Mouse (Mus musculus): ENCODE measurements around the gene Gbp3. TPM values are rescaled to one million over a fixed set of nuclear protein-coding genes. Genes with fewer than 3 reads are reported as not detected.

The Gbp3 gene
- polyA plus RNA-seq, 2 experiments, result 1.3 to 1.4 TPM

DNA sequence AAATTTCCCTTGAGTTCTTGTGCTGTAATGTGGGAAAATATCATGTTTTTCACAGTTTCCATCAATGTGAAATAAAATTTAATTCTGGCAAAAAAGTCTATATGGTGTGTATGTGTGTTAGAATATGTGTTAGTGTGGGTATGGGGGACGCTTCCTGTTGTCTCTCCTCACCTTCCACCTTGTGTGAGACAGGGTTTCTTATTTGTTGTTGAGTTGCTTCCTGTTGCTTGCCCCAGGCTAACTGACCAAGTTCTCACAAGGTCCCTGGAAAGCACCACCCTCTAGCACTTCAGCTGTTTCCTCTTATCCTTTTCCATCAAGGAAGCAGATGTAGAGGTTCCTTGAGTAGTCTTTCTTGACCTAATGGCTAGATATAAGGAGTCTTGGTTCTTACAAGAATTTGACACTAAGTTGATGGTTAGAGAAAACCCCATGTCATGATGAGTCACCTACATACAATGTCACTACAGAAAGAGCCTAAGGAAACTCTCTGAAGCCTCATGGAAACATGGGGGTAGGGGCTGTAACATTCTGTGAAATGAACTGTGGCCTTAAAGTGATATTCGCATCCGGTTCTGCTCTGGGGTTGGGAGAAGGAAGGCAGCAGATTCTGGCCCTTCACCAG, 9.7 kb upstream of the Gbp3 start:
- TF ChIP-seq CTCF (IDR thresholded peaks at IDR 0.05; ENCODE audit: low read depth) (no peak), EP300 (IDR thresholded peaks at IDR 0.05; ENCODE audit: low read depth) (no peak)
- 61% methylated on average over 3 of the region's 3 CpGs for WGBS (ENCODE audit: insufficient replicate concordance)

GRCm38 (mm10) chr3:142554601-142555000, 5.2 kb upstream of the Gbp3 start:
- Histone ChIP-seq H3K27ac (no peak overlapping the region), H3K4me1 (replicated peaks; ENCODE audit: control insufficient read depth in 2 of 2, insufficient read depth in 2 of 2, low read length in 1 of 2) (no peaks in the 10 kb centered on the region), H3K9ac (replicated peaks) (no peak overlapping the region), H3K27me3 (ENCODE audit: control insufficient read depth, insufficient read depth, low read length) (no peaks in the 10 kb centered on the region), H3K4me2 (ENCODE audit: low read depth) (no peak overlapping the region), H3K36me3 (replicated peaks; ENCODE audit: control insufficient read depth, insufficient read depth, low read depth) (no peaks in the 10 kb centered on the region), H3K9me3 (ENCODE audit: control insufficient read depth, low read length) (no peaks in the 10 kb centered on the region), H3K4me3 (ENCODE audit: insufficient read depth in 1 of 2, low read depth in 2 of 2, low read length in 2 of 2) (no peak overlapping the region)
- no peak for DNase-seq (ENCODE audit: low read depth in 3 of 3, low spot score in 3 of 3)
- 50% methylated on average over 1 of the region's 1 CpGs for WGBS (ENCODE audit: insufficient replicate concordance)
- no peak for ATAC-seq (ENCODE audit: insufficient read depth)
- TF ChIP-seq CTCF (IDR thresholded peaks at IDR 0.05; ENCODE audit: low read depth), result no peak
- no peak for TF ChIP-seq EP300 (IDR thresholded peaks at IDR 0.05; ENCODE audit: low read depth)

More for the DNA sequence above, 9.7 kb upstream of the Gbp3 start:
- Histone ChIP-seq H3K4me3 (ENCODE audit: insufficient read depth in 1 of 2, low read depth in 2 of 2, low read length in 2 of 2) (no peak overlapping the region), H3K36me3 (replicated peaks; ENCODE audit: control insufficient read depth, insufficient read depth, low read depth) (no peaks in the 10 kb centered on the region), H3K4me2 (ENCODE audit: low read depth) (no peak overlapping the region), H3K27ac (no peak overlapping the region), H3K27me3 (ENCODE audit: control insufficient read depth, insufficient read depth, low read length) (no peaks in the 10 kb centered on the region), H3K9me3 (ENCODE audit: control insufficient read depth, low read length) (no peaks in the 10 kb centered on the region), H3K4me1 (replicated peaks; ENCODE audit: control insufficient read depth in 2 of 2, insufficient read depth in 2 of 2, low read length in 1 of 2) (no peaks in the 10 kb centered on the region), H3K9ac (replicated peaks) (no peak overlapping the region)
- DNase-seq (ENCODE audit: low read depth in 3 of 3, low spot score in 3 of 3) (no peak), ATAC-seq (ENCODE audit: insufficient read depth) (no peak)

DNA sequence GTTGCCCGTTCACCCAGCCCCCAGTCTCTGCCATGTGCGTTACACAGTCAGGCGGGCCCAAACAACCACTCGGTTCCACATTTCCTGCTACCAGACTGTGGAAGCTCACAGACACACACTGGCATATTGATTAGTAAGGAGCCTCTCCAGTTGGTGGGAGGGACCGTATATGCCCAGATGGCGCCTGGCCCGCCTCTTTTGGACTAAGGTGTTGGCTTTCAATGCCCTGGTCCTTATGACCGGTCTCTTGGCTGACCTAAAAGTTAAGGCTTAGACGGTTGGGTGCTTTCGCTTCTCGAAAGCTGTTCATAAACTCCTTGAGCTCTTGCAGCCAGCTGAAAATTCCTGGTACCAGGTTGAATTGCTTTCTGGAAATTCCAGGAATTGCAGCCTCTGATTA, 4.2 kb upstream of the Gbp3 start:
- DNase-seq (ENCODE audit: low read depth in 3 of 3, low spot score in 3 of 3), result no peak
- Histone ChIP-seq H3K9ac (replicated peaks) (no peak overlapping the region), H3K27ac (no peak overlapping the region), H3K4me3 (ENCODE audit: insufficient read depth in 1 of 2, low read depth in 2 of 2, low read length in 2 of 2) (no peak overlapping the region), H3K27me3 (ENCODE audit: control insufficient read depth, insufficient read depth, low read length) (no peaks in the 10 kb centered on the region), H3K9me3 (ENCODE audit: control insufficient read depth, low read length) (no peaks in the 10 kb centered on the region), H3K4me1 (replicated peaks; ENCODE audit: control insufficient read depth in 2 of 2, insufficient read depth in 2 of 2, low read length in 1 of 2) (peaks cover 0 to 3% of the 10 kb centered on the region in 2 experiments; a peak in 1 of 4 replicates), H3K36me3 (replicated peaks; ENCODE audit: control insufficient read depth, insufficient read depth, low read depth) (no peaks in the 10 kb centered on the region), H3K4me2 (ENCODE audit: low read depth) (no peak overlapping the region)
- ATAC-seq (ENCODE audit: insufficient read depth), result no peak
- 75% methylated on average over 11 of the region's 11 CpGs for WGBS (ENCODE audit: insufficient replicate concordance)
- no peak for TF ChIP-seq EP300 (IDR thresholded peaks at IDR 0.05; ENCODE audit: low read depth)
- no peak for TF ChIP-seq CTCF (IDR thresholded peaks at IDR 0.05; ENCODE audit: low read depth)

DNA sequence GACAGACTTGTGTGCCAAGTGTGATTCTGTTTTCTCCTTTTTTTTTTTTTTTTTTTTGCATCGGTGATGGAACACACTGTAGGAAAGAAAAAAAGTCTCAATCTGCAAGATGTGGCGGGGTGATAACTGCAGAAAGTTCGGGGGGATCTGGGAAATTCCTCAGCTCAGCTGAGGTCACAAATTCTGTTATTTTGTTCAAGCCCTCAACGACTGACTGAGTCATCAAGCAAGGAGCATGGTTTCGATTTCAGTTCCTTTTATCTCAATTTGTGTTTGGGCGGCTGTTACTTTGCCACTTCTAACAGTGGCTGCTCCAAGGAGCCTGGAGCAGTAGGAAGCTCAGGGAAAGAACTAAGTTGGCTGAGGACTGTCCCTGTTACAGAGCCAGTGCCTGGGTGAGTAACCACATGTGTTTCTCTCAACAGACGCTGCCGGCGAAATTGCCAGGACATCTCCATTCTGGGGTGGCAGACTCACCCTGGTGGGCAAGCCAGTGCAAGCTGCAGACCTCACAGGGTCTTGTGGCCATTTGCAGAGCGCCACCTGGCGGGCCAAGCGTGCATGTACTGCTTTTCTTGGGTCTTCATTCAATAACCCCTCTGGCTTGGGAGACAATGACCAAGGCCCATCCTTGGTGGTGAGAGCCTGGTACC, 596 bp downstream of the Gbp3 start:
- TF ChIP-seq EP300 (IDR thresholded peaks at IDR 0.05; ENCODE audit: low read depth) (no peak), CTCF (IDR thresholded peaks at IDR 0.05; ENCODE audit: low read depth) (peak; percentile 96)
- WGBS (ENCODE audit: insufficient replicate concordance), result 2% methylated on average over 12 of the region's 12 CpGs
- no peak overlapping the region for H3K27ac ChIP-seq

DNA sequence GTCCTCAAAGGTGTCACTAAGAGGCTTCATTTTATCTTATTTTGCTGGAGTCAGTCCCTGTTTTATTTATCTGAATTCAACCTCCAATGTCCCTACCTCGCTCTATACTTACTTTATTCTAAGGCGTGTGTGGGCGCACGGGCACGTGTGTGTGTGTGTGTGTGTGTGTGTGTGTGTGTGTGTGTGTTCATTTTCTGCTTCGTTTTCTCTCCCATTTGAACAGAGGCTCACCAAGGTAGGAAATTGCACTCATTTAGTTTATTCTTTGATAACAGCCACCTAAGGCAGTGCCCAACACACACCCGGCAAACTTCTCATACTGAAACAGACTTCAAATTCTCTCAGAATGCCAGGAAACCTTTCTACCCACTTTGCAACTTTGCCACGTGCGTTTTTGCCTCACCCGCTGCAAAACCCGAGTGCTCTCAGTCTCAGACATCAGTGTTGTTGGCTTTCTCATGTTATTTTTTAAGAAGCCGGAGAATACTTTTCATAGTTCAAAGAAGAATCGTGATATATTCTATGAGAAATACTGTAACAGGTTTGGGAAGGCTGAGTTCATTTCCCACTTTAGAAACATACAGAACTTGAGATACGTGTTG, 1.3 kb downstream of the Gbp3 start:
- Histone ChIP-seq H3K36me3 (replicated peaks; ENCODE audit: control insufficient read depth, insufficient read depth, low read depth) (no peaks in the 10 kb centered on the region), H3K9ac (replicated peaks) (no peak overlapping the region), H3K27me3 (ENCODE audit: control insufficient read depth, insufficient read depth, low read length) (no peaks in the 10 kb centered on the region), H3K4me2 (ENCODE audit: low read depth) (peak overlapping the region; percentile 60; the same call in 1 of the 2 replicates), H3K4me1 (replicated peaks; ENCODE audit: control insufficient read depth in 2 of 2, insufficient read depth in 2 of 2, low read length in 1 of 2) (peaks cover 0 to 3% of the 10 kb centered on the region in 2 experiments; a peak in 1 of 4 replicates), H3K4me3 (ENCODE audit: insufficient read depth in 1 of 2, low read depth in 2 of 2, low read length in 2 of 2) (no peak overlapping the region), H3K9me3 (ENCODE audit: control insufficient read depth, low read length) (no peaks in the 10 kb centered on the region), H3K27ac (no peak overlapping the region)
- DNase-seq (ENCODE audit: low read depth in 3 of 3, low spot score in 3 of 3), result no peak
- TF ChIP-seq EP300 (IDR thresholded peaks at IDR 0.05; ENCODE audit: low read depth) (no peak), CTCF (IDR thresholded peaks at IDR 0.05; ENCODE audit: low read depth) (no peak)
- 66% methylated on average over 14 of the region's 14 CpGs for WGBS (ENCODE audit: insufficient replicate concordance)
- no peak for ATAC-seq (ENCODE audit: insufficient read depth)

More for the DNA sequence above, 596 bp downstream of the Gbp3 start:
- Histone ChIP-seq H3K4me1 (replicated peaks; ENCODE audit: control insufficient read depth in 2 of 2, insufficient read depth in 2 of 2, low read length in 1 of 2) (peaks cover 0 to 3% of the 10 kb centered on the region in 2 experiments; a peak in 1 of 4 replicates), H3K9me3 (ENCODE audit: control insufficient read depth, low read length) (no peaks in the 10 kb centered on the region), H3K36me3 (replicated peaks; ENCODE audit: control insufficient read depth, insufficient read depth, low read depth) (no peaks in the 10 kb centered on the region), H3K27me3 (ENCODE audit: control insufficient read depth, insufficient read depth, low read length) (no peaks in the 10 kb centered on the region), H3K4me2 (ENCODE audit: low read depth) (peak overlapping the region; percentile 60), H3K4me3 (ENCODE audit: insufficient read depth in 1 of 2, low read depth in 2 of 2, low read length in 2 of 2) (peak overlapping the region; percentile 44 to 69), H3K9ac (replicated peaks) (peak overlapping the region; percentile 27; the same call in 1 of the 2 replicates)
- ATAC-seq (ENCODE audit: insufficient read depth), result peak; percentile 68
- DNase-seq (ENCODE audit: low read depth in 3 of 3, low spot score in 3 of 3), result peak; percentile 50 to 52 (median 52)

All from liver, embryonic 14.5 days (tissue).